Mouse (Mus musculus): Measurements from ENCODE around the gene Adprhl1. TPM values are rescaled to one million over a fixed set of nuclear protein-coding genes. Genes with fewer than 3 reads are reported as not detected.

Gene Adprhl1
- polyA plus RNA-seq (2016; fragmentation: Nextera tagmentation; extraction: Ambion mirVana): 0.25 and 0.73 TPM in 2 replicates

GRCm38 (mm10) chr8:13254019-13254418 is at the start of gene Adprhl1:
TSS of gene Adprhl1 (minus strand) at chr8:13254162.
- no peaks in the 10 kb centered on the region for H3K27me3 ChIP-seq (ENCODE audit: insufficient read depth, poor library complexity, severe bottlenecking)
- WGBS: 43% methylated on average over 8 of the region's 8 CpGs
- DNase-seq (ENCODE audit: low spot score): peak; percentile 63

DNA sequence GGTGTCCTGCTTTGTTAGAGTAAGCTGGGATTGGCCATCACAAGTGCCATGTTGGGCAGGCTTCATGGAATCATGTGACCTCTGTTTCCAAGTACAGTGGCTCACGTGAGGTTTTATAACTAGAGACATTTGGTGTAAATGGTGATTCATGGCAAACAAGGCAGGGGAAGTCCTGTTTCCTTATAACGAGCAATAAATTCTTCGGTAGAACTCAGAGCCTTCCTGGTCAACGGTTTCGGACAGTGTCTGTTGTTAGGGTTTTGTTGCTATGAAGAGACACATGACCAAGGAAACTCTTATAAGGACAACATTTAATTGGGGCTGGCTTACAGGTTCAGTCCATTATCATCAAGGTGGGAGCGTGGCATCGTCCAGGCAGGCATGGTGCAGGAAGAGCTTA is 47.1 kb upstream of the Adprhl1 start:
- WGBS: 94% methylated on average over 7 of the region's 7 CpGs
- H3K36me3 ChIP-seq: peaks cover 97% of the 10 kb centered on the region
- DNase-seq (ENCODE audit: low spot score): no peak

More at GRCm38 (mm10) chr8:13254019-13254418, at the start of gene Adprhl1:
- H3K36me3 ChIP-seq: peaks cover 33% of the 10 kb centered on the region
- peaks cover 11% of the 10 kb centered on the region for H3K4me1 ChIP-seq (replicated peaks)
- H3K27ac ChIP-seq: 0 out of 2 replicates have a peak within 1 kb of the TSS, but pooled peaks have one; percentile 5
- no peak within 1 kb of the TSS for H3K4me3 ChIP-seq
- H3K9me3 ChIP-seq: no peaks in the 10 kb centered on the region

DNA sequence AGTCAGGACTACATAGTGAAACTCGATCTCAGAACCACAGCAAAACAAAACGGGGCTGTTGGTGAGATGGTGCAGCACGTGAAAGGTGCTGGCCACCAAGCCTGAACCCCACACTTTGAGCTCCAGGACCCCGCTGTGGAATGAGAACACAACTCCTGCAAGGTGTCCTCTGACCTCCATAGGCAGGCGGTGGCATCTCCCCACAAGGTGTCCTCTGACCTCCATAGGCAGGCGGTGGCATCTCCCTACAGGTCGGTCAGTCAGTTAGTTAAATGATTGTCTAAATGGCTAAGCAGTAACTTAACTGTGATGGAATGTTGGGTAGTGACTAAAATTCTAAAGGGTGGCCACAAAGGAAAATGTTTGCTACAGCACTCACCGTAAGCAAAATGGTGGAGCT is 45.6 kb upstream of the Adprhl1 start:
- H3K9me3 ChIP-seq: peaks cover 10% of the 10 kb centered on the region; the same call in 1 of the 2 replicates
- 95% methylated on average over 8 of the region's 8 CpGs for WGBS
- H3K27me3 ChIP-seq (ENCODE audit: insufficient read depth, poor library complexity, severe bottlenecking): no peaks in the 10 kb centered on the region
- no peak overlapping the region for H3K4me3 ChIP-seq
- no peak for DNase-seq (ENCODE audit: low spot score)
- no peaks in the 10 kb centered on the region for H3K4me1 ChIP-seq (replicated peaks)
- peaks cover 97% of the 10 kb centered on the region for H3K36me3 ChIP-seq
- no peak overlapping the region for H3K27ac ChIP-seq

More for the DNA sequence above, 47.1 kb upstream of the Adprhl1 start:
- Histone ChIP-seq H3K27ac (no peak overlapping the region), H3K27me3 (ENCODE audit: insufficient read depth, poor library complexity, severe bottlenecking) (no peaks in the 10 kb centered on the region), H3K4me1 (replicated peaks) (no peaks in the 10 kb centered on the region), H3K4me3 (no peak overlapping the region), H3K9me3 (peaks cover 14% of the 10 kb centered on the region; the same call in 1 of the 2 replicates)

DNA sequence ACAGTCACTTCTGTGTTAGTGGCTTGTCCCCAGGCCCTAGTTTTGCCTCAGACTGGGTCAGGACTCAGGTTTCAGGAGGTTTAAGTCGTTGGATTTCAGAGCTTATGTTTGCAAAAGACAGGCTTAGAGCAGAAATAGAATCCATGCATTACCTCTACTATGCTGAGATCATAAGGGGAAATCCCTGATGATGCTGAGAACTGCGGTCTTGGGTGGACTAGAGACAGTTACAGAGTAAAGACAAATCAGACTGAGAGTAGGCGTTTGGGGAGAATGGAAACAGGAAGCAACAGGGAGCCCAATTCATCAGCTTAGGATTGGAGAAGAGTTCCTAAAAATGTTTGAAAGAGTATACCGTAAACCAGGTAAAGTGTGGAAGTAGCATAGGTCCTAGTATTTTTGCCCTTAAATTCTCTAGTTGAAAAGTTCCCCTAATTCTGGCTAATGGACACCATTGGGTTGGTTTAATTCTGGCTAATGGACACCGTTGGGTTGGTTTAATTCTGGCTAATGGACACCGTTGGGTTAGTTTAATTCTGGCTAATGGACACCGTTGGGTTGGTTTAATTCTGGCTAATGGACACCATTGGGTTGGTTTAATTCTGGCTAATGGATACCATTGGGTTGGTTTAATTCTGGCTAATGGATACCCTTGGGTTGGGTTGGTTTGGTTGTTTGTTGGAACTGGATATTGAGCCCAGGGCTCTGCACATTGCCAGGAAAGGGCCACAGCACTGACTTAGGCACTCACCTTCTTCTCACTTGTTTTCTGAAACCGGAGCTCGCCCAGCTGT is 39.9 kb upstream of the Adprhl1 start:
- peaks cover 70% of the 10 kb centered on the region for H3K36me3 ChIP-seq
- no peak for DNase-seq (ENCODE audit: low spot score)

GRCm38 (mm10) chr8:13292364-13292763 is 38.4 kb upstream of the Adprhl1 start:
- Histone ChIP-seq H3K4me1 (replicated peaks) (peaks cover 9% of the 10 kb centered on the region), H3K27me3 (ENCODE audit: insufficient read depth, poor library complexity, severe bottlenecking) (no peaks in the 10 kb centered on the region), H3K27ac (no peak overlapping the region), H3K36me3 (peaks cover 55% of the 10 kb centered on the region), H3K4me3 (no peak overlapping the region), H3K9me3 (no peaks in the 10 kb centered on the region)
- 27% methylated on average over 9 of the region's 9 CpGs for WGBS
- peak; percentile 84 for DNase-seq (ENCODE audit: low spot score)

More for the DNA sequence above, 39.9 kb upstream of the Adprhl1 start:
- WGBS: 94% methylated on average over 9 of the region's 9 CpGs
- Histone ChIP-seq H3K9me3 (no peaks in the 10 kb centered on the region), H3K27me3 (ENCODE audit: insufficient read depth, poor library complexity, severe bottlenecking) (no peaks in the 10 kb centered on the region), H3K4me3 (no peak overlapping the region), H3K4me1 (replicated peaks) (peaks cover 5% of the 10 kb centered on the region), H3K27ac (no peak overlapping the region)

GRCm38 (mm10) chr8:13288646-13289045 is 34.7 kb upstream of the Adprhl1 start:
- peak overlapping the region; percentile 94 for H3K27ac ChIP-seq
- H3K4me3 ChIP-seq: peak overlapping the region; percentile 82
- DNase-seq (ENCODE audit: low spot score): no peak
- no peaks in the 10 kb centered on the region for H3K9me3 ChIP-seq
- WGBS: 6% methylated on average over 6 of the region's 6 CpGs
- no peaks in the 10 kb centered on the region for H3K27me3 ChIP-seq (ENCODE audit: insufficient read depth, poor library complexity, severe bottlenecking)
- peaks cover 18% of the 10 kb centered on the region for H3K36me3 ChIP-seq
- H3K4me1 ChIP-seq (replicated peaks): peaks cover 21% of the 10 kb centered on the region

DNA sequence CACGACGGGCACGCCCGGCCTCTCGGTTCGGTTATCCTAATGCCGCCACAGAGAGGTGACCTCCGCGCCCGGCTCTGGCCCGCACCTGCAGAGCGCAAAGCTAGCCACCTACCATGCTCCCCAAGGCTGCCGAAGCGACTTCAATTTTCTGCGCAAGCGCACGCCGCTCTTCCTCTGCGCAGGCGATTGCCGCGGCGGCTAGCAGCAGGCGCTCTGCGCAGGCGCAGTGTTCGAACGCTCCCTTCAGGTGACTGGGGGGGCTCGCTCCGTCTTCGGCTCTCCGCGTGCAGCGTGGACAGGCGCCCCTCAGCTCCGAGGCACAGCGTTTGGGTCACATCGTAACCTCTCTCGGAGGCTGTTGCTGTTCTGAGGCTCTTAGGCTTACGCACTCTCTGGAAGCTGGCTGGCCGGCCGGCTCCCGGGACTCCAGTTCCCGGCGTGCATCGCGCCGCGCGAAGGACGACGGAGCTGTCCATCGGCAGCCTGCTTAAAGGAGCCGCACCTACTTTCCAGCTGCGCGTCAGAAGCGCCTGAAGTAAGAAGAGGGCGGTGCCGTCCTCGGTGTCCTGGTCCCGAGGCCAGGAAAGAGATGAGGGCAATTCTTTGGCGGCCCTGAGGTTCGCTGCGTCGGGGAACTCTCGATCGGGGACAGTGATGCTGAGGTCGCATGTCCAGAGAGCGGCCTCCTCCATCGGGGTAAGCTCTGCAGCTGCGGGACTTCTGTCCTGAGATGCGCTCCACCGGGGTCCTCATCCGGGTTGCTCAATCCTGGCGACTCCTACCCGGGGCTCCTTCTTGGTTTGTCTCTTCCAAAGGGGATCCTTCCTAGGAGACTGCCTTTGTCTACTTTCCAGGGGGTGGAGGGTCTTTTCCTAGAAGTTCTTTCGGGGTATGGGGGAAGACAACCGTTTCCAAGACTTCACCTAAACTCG is 34.0 kb upstream of the Adprhl1 start, which contains the start of the genes Dcun1d2 and Tmco3:
Gene Dcun1d2, minus strand, starts transcription at position 440 of the 932 bp plus-strand sequence.
Gene Tmco3, plus strand, starts transcription at position 499 of the 932 bp plus-strand sequence.
- DNase-seq (ENCODE audit: low spot score): peak; percentile 95
- peak within 1 kb of the TSS; percentile 82 for H3K4me3 ChIP-seq
- no peaks in the 10 kb centered on the region for H3K27me3 ChIP-seq (ENCODE audit: insufficient read depth, poor library complexity, severe bottlenecking)
- H3K36me3 ChIP-seq: peaks cover 13% of the 10 kb centered on the region
- H3K27ac ChIP-seq: peak within 1 kb of the TSS; percentile 94
- WGBS: under 1% methylated on average over 79 of the region's 79 CpGs
- peaks cover 21% of the 10 kb centered on the region for H3K4me1 ChIP-seq (replicated peaks)
- H3K9me3 ChIP-seq: no peaks in the 10 kb centered on the region

DNA sequence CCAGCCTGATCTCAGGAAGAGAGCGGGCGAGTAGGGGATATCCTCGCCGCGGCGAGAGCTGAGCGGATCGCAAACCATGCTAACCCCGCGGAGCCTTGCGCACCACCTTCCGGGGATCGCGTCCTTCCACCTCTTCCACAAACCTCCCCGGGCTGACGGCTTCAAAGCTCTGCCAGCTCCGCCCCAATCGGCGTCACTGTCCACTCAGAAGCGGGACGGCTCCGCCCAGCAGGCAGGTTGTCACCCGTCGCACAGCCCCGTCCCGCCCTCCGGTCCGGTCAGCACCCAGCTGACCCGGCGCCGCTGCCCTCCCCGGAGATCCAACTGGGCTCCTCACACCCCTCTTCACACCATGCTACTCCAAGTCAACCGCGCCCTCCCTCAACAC is 33.3 kb upstream of the Adprhl1 start:
- under 1% methylated on average over 34 of the region's 34 CpGs for WGBS
- DNase-seq (ENCODE audit: low spot score): peak; percentile 82
- Histone ChIP-seq H3K27ac (peak overlapping the region; percentile 94), H3K4me3 (peak overlapping the region; percentile 82), H3K27me3 (ENCODE audit: insufficient read depth, poor library complexity, severe bottlenecking) (no peaks in the 10 kb centered on the region), H3K4me1 (replicated peaks) (peaks cover 21% of the 10 kb centered on the region), H3K9me3 (no peaks in the 10 kb centered on the region), H3K36me3 (peaks cover 8% of the 10 kb centered on the region)

DNA sequence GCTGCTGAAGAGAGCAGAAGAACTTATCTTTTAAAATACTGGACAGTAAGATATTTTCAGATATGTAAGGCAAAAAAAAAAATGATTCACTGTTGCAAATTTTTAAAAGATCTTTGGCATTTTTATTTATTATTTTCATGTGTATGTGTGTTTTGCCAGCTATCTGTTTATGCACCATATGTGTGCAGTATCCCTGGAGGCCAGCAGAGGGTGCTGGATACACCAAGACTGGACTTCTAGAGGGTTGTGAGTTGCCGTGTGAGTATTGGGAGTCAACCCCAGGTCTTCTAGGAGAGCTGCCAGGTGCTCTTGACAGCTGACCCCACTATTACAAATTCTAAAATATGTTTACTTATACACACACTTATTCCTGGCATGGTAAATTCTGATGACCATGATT is 29.2 kb upstream of the Adprhl1 start:
- Histone ChIP-seq H3K27me3 (ENCODE audit: insufficient read depth, poor library complexity, severe bottlenecking) (no peaks in the 10 kb centered on the region), H3K4me3 (no peak overlapping the region), H3K27ac (no peak overlapping the region), H3K36me3 (no peaks in the 10 kb centered on the region), H3K4me1 (replicated peaks) (peaks cover 12% of the 10 kb centered on the region), H3K9me3 (no peaks in the 10 kb centered on the region)
- no peak for DNase-seq (ENCODE audit: low spot score)
- WGBS: 76% methylated on average over 1 of the region's 1 CpGs

GRCm38 (mm10) chr8:13276941-13277447 is 23.0 kb upstream of the Adprhl1 start:
- H3K4me1 ChIP-seq (replicated peaks): no peaks in the 10 kb centered on the region
- no peak for DNase-seq (ENCODE audit: low spot score)
- WGBS: 91% methylated on average over 5 of the region's 5 CpGs
- no peaks in the 10 kb centered on the region for H3K9me3 ChIP-seq
- H3K27ac ChIP-seq: no peak overlapping the region
- H3K27me3 ChIP-seq (ENCODE audit: insufficient read depth, poor library complexity, severe bottlenecking): no peaks in the 10 kb centered on the region
- H3K36me3 ChIP-seq: peaks cover 40% of the 10 kb centered on the region
- H3K4me3 ChIP-seq: no peak overlapping the region

- no peaks in the 10 kb centered on the region for H3K27me3 ChIP-seq (ENCODE audit: insufficient read depth, poor library complexity, severe bottlenecking)
- H3K9me3 ChIP-seq: no peaks in the 10 kb centered on the region
- H3K4me3 ChIP-seq: no peak overlapping the region
- no peaks in the 10 kb centered on the region for H3K4me1 ChIP-seq (replicated peaks)
- WGBS: 91% methylated on average over 5 of the region's 5 CpGs
- no peak overlapping the region for H3K27ac ChIP-seq
- peaks cover 75% of the 10 kb centered on the region for H3K36me3 ChIP-seq
- DNase-seq (ENCODE audit: low spot score): no peak
These were observed 18.9 kb upstream of the Adprhl1 start for GRCm38 (mm10) chr8:13272834-13273233.

DNA sequence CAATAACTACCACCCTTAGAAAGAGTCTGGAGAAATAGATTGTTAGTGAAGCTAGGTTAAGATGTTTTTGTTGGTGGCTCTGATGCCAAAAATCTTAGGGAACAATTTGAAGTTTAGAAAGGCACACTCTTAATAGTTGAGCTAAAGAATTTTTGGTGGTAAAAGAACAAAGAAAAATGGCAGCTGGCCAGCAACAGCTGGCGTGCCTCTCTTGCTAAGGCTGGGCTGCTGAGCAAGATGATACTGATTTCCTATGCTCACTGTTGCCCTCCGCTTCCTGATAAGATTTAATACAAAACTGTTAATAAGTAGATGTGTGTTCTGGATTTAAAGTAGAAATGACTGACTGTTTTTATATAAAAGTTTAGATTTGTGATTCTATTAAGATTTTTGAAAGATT is 13.6 kb upstream of the Adprhl1 start:
- Histone ChIP-seq H3K4me3 (no peak overlapping the region), H3K9me3 (no peaks in the 10 kb centered on the region), H3K27ac (no peak overlapping the region), H3K36me3 (peaks cover 43% of the 10 kb centered on the region), H3K27me3 (ENCODE audit: insufficient read depth, poor library complexity, severe bottlenecking) (no peaks in the 10 kb centered on the region), H3K4me1 (replicated peaks) (no peaks in the 10 kb centered on the region)
- WGBS: 89% methylated on average over 2 of the region's 2 CpGs
- no peak for DNase-seq (ENCODE audit: low spot score)
